Mouse (Mus musculus): Measurements from ENCODE around the gene Mrps24.

Mrps24 gene

DNA sequence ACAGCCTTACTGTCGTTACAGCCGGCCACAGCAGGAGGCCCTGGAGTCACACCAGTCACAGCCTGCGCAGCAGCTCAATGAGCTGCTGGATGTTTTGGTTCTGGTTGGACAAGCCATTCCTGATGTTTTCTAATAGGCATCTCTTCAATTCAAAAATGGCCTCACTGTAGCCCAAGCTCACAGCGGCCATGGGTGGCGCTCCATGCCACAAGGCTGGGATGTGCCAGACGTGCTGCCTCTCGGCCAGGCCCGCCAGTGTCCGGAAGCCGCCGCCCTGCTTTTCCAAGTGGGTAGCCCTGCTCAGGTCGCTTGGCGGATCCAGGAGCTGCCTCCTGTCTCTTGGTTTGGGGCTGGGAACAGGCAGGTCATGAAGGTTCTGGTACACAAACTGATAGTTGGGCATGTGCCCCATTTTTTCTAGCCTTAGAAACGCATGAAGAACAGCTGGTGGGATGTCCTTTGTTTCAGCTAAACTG, at the start of gene Mrps24:
Gene Mrps24, minus strand, starts transcription at position 51 of the 476 bp plus-strand sequence.
- no peak for DNase-seq (ENCODE audit: low spot score in 2 of 2)

- no peak for DNase-seq (ENCODE audit: low spot score in 2 of 2)
Measured at GRCm38 (mm10) chr11:5762633-5762982, 47.1 kb upstream of the Mrps24 start.

- peak; percentile 75 to 91 for DNase-seq (ENCODE audit: low spot score in 2 of 2)
Measured at GRCm38 (mm10) chr11:5761820-5762632, 46.5 kb upstream of the Mrps24 start, which contains the start of gene Urgcp. Gene Urgcp, minus strand, starts transcription at chr11:5762376.

- no peak for DNase-seq (ENCODE audit: low spot score in 2 of 2)
Measured at GRCm38 (mm10) chr11:5753755-5754154, 38.3 kb upstream of the Mrps24 start.

- no peak for DNase-seq (ENCODE audit: low spot score in 2 of 2)
Measured at GRCm38 (mm10) chr11:5744951-5745350, 29.5 kb upstream of the Mrps24 start.

DNA sequence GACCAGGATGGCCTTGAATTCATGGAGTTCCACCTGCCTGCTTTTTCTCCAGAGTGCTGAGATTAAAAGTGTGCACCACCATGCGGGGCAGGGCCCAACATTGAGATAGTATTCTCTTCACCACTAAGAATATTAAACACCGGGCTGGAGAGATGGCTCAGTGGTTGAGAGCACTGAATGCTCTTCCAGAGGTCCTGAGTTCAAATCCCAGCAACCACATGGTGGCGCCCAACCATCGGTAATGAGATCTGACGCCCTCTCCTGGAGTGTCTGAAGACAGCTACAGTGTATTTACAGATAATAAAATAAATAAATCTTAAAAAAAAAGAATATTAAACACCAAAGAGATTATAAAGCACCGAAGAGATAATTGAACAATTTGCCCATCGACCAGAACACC, 26.6 kb upstream of the Mrps24 start:
- no peak for DNase-seq (ENCODE audit: low spot score in 2 of 2)

GRCm38 (mm10) chr11:5740965-5741627, 25.6 kb upstream of the Mrps24 start:
- DNase-seq (ENCODE audit: low spot score in 2 of 2): peak; percentile 48 to 62

- no peak for DNase-seq (ENCODE audit: low spot score in 2 of 2)
Measured at GRCm38 (mm10) chr11:5740599-5740964, 25.1 kb upstream of the Mrps24 start.

GRCm38 (mm10) chr11:5739846-5740245, 24.4 kb upstream of the Mrps24 start:
- no peak for DNase-seq (ENCODE audit: low spot score in 2 of 2)

GRCm38 (mm10) chr11:5738888-5739632, 23.6 kb upstream of the Mrps24 start:
- DNase-seq (ENCODE audit: low spot score in 2 of 2): no peak

GRCm38 (mm10) chr11:5737137-5737536, 21.7 kb upstream of the Mrps24 start:
- no peak for DNase-seq (ENCODE audit: low spot score in 2 of 2)

- DNase-seq (ENCODE audit: low spot score in 2 of 2): no peak
Measured at GRCm38 (mm10) chr11:5734323-5734722, 18.8 kb upstream of the Mrps24 start.

DNA sequence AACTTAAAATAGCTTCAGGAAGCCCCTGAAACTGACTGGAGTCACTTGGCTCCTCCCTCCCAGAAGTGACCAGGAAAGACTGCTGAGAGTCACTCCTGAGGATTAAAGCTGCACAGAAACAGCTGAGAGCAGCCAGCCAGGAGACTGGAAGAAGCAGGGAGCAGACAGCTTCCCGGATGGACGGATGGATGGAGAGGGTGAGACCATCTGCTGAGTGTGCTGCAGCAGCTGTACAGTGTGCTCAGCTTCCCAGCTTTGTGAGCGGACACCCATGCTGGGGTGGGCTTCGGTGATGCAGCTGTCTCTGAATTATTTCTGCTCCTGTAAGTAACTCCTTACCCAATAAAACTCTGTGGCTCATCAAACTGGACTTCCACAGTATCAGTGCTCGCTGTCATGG, 16.9 kb upstream of the Mrps24 start:
- no peak for DNase-seq (ENCODE audit: low spot score in 2 of 2)

DNA sequence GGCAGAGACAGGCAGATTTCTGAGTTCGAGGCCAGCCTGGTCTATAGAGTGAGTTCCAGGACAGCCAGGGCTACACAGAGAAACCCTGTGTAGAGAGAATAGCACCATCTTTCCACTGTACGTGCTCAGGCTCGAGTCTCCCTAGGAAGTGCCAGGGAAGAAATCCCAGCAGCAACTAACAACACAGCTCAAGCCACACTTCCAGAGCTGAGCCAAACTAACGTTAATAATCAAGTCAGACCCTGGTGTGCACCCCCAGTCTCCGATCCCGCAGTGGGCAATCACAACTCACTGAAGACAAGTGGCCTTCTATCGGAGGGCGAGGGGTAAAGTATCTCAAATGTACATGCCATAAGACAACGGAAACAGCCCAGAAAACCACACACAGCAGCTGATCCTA, 14.1 kb upstream of the Mrps24 start:
- no peak for DNase-seq (ENCODE audit: low spot score in 2 of 2)

DNA sequence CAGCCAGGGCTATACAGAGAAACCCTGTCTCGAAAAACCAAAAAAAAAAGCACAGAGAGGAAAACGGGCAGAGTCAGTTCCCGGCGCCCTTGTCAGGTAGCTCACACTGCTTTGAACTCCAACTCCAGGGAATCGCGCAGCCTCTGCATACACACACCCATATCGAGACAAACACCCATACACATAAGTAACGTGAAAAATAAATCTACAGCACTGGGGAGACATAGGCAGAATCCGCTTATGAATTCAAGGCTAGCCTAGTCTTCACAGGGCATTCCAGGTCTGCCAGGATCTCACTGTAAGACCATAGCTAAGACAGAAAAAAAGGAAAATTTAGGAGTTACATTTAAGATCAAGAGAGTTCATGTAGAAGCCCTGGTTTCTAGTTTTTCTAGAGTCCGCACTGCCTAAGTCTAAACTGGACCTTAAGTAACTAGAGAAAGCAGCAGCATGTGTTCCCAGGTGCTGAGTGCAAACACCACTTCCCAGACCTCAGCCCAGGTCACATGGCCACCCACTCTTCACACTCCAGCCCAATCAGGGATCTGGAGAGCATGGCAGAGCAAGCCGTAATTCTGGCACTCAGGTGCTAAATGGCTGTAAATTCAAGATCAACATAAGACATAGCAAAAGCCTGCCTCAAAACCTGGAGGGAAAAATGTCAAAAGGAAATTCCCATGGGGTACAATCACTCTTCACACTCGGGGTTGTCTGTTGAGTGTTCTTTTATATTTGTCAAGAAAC, 3.3 kb upstream of the Mrps24 start:
- DNase-seq (ENCODE audit: low spot score in 2 of 2): no peak

DNA sequence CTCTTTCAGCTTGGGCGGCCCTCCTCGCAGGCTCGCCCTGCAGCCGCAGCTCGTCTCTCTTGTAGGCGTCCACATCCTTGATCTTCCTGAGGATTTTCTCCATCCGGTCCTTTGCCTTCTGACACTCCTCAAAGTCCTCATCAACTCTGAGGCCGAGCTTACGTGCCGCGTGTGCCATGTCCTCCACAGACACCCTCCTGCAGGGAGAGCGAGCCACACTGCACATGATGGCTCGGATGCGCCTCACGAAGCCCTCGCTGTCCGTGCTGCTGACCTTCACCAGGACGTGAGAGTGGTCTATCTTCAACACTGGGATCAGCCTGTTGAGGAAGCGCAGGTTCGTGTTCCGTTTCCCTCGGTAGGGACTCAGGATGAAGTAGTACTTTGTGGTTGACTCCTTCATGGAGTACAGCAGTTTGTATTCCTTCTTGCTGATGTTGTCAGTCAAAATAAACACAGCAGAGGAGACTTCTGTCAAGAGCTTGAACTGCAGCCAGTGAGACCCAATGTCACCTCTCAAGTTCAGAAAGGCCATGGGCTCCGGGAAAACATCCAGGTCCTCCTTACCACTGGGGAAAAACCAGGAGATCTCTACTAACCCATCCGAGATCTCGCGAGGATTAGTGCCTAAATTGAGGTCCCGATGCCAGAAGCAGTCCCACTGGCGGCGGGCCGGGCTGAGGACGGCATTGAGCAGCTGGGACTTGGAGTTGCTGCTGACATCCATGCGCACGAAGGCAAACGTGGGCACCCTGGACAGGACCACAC, 1.6 kb upstream of the Mrps24 start:
- DNase-seq (ENCODE audit: low spot score in 2 of 2): no peak

- no peak for DNase-seq (ENCODE audit: low spot score in 2 of 2)
Measured at GRCm38 (mm10) chr11:5716246-5716645, 766 bp upstream of the Mrps24 start.

GRCm38 (mm10) chr11:5715179-5715578, 301 bp downstream of the Mrps24 start:
- no peak for DNase-seq (ENCODE audit: low spot score in 2 of 2)

DNA sequence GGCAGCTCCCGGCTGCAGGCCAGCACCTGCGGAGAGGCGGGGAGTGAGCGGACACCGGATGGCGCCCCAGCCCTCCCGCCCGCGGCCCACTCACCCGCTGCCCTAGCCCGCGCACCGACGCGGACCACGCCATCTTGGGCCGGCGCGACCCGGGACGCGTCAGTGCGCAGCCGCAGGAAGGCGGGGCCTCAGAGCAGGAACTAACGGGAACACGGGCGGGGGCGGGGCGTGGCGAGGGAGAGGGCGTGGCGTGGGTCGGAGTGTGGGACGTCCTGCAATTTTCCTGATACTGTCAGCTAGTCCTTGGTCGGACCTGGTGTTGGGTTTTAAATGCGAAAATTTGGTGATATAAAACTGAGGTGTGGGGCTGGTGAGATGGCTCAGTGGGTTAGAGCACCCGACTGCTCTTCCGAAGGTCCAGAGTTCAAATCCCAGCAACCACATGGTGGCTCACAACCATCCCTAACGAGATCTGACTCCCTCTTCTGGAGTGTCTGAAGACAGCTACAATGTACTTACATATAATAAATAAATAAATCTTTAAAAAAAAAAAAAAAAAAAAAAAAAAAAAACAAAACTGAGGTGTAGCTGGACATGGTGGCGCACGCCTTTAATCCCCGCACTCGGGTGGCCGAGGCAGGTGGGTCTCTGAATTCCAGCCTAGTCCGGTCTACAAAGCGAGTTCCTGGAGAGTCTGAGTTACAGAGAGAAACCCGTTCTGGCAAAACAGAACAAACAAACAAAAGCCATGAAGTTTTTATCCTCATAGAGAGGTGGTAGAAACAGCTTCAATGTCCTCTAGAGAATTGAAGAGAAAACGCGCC, 7.7 kb downstream of the Mrps24 start:
- DNase-seq (ENCODE audit: low spot score in 2 of 2): peak; percentile 33 to 81

GRCm38 (mm10) chr11:5706874-5707529, 8.5 kb downstream of the Mrps24 start:
- DNase-seq (ENCODE audit: low spot score in 2 of 2): no peak
